Mouse (Mus musculus) embryo, embryonic 9.5 days (tissue): Measurements from ENCODE around the gene Crlf1.

Source experiments
- DNase-seq: peaks from one replicate; pipeline ENCODE4 v3.0.0-alpha.2; 2017; ENCODE audit errors: extremely low spot score

The Crlf1 gene

GRCm38 (mm10) chr8:70492664-70493640 lies at the start of gene Crlf1:
TSS of gene Crlf1 (plus strand) at chr8:70493158.
- no peak for DNase-seq

GRCm38 (mm10) chr8:70443326-70443725 lies 49.6 kb upstream of the Crlf1 start:
- no peak for DNase-seq

- DNase-seq: no peak
Observed at GRCm38 (mm10) chr8:70445988-70446387, 47.0 kb upstream of the Crlf1 start.

GRCm38 (mm10) chr8:70447639-70448420 lies 45.1 kb upstream of the Crlf1 start:
- no peak for DNase-seq

GRCm38 (mm10) chr8:70452196-70452966 lies 40.6 kb upstream of the Crlf1 start:
- no peak for DNase-seq

GRCm38 (mm10) chr8:70453852-70454251 lies 39.1 kb upstream of the Crlf1 start:
- DNase-seq: no peak

GRCm38 (mm10) chr8:70456996-70457395 lies 36.0 kb upstream of the Crlf1 start:
- DNase-seq: no peak

- DNase-seq: no peak
Observed at GRCm38 (mm10) chr8:70457882-70458281, 35.1 kb upstream of the Crlf1 start.

GRCm38 (mm10) chr8:70458462-70458861 lies 34.5 kb upstream of the Crlf1 start:
- no peak for DNase-seq

GRCm38 (mm10) chr8:70459636-70460035 lies 33.3 kb upstream of the Crlf1 start:
- no peak for DNase-seq

- no peak for DNase-seq
Observed at GRCm38 (mm10) chr8:70460199-70460598, 32.8 kb upstream of the Crlf1 start.

- no peak for DNase-seq
Observed at GRCm38 (mm10) chr8:70460606-70461005, 32.4 kb upstream of the Crlf1 start.

- DNase-seq: no peak
Observed at GRCm38 (mm10) chr8:70461765-70462515, 31.0 kb upstream of the Crlf1 start.

GRCm38 (mm10) chr8:70462516-70462813 lies 30.5 kb upstream of the Crlf1 start:
- no peak for DNase-seq

- no peak for DNase-seq
Observed at GRCm38 (mm10) chr8:70463306-70463705, 29.7 kb upstream of the Crlf1 start.

GRCm38 (mm10) chr8:70464162-70464561 lies 28.8 kb upstream of the Crlf1 start:
- no peak for DNase-seq

GRCm38 (mm10) chr8:70465701-70466100 lies 27.3 kb upstream of the Crlf1 start:
- no peak for DNase-seq

GRCm38 (mm10) chr8:70466305-70466704 lies 26.7 kb upstream of the Crlf1 start:
- DNase-seq: no peak

GRCm38 (mm10) chr8:70466771-70467170 lies 26.2 kb upstream of the Crlf1 start:
- DNase-seq: no peak

GRCm38 (mm10) chr8:70467229-70467725 lies 25.7 kb upstream of the Crlf1 start:
- DNase-seq: no peak

GRCm38 (mm10) chr8:70467907-70468306 lies 25.1 kb upstream of the Crlf1 start:
- DNase-seq: no peak
